Mouse (Mus musculus) hindbrain, embryonic 12.5 days (tissue): ENCODE measurements around the gene Jtb. TPM values are rescaled to one million over a fixed set of nuclear protein-coding genes. Genes with fewer than 3 reads are reported as not detected.

Experiments
- ATAC-seq: fragments of 200-750 bp; cut with Nextera tagmentation; 2 replicates; pipeline ENCODE4 v1.8.0; 2017; ENCODE audit warnings: moderate TSS enrichment; ENCODE audit not compliant: low FRiP score
- H3K27ac ChIP-seq: fragments of 300-500 bp; sonication (generic); 2 replicates; pipeline ENCODE4 v1.5.1; 2016; ENCODE audit warnings: mild to moderate bottlenecking
- H3K27me3 ChIP-seq: fragments of 300-500 bp; sonication (generic); 2 replicates; pipeline ENCODE4 v1.6.1; 2016; ENCODE audit warnings: mild to moderate bottlenecking
- H3K36me3 ChIP-seq: fragments of 300-500 bp; sonication (generic); 2 replicates; pipeline ENCODE4 v1.6.1; 2016; ENCODE audit warnings: mild to moderate bottlenecking
- H3K4me1 ChIP-seq: fragments of 300-500 bp; sonication (generic); 2 replicates; pipeline ENCODE4 v1.6.1; 2016
- H3K4me2 ChIP-seq: fragments of 300-500 bp; sonication (generic); replicated peaks from 2 replicates; pipeline ENCODE4 v1.6.1; 2016; ENCODE audit warnings: mild to moderate bottlenecking
- H3K4me3 ChIP-seq: fragments of 300-500 bp; sonication (generic); 2 replicates; pipeline ENCODE4 v1.5.1; 2016; ENCODE audit warnings: mild to moderate bottlenecking
- H3K9ac ChIP-seq: fragments of 300-500 bp; sonication (generic); 2 replicates; pipeline ENCODE4 v1.6.1; 2016; ENCODE audit warnings: mild to moderate bottlenecking, moderate library complexity
- H3K9me3 ChIP-seq: fragments of 300-500 bp; sonication (generic); replicated peaks from 2 replicates; pipeline ENCODE4 v1.6.1; 2016; ENCODE audit warnings: mild to moderate bottlenecking
- WGBS: fragments of 180-500 bp; shearing (Covaris S2); methylation state at CpG from one replicate; pipeline ENCODE4 v1.1.7; 2016; 5-methylcytosine and 5-hydroxymethylcytosine counted together
- polyA plus RNA-seq: library from polyadenylated mRNA; unstranded; fragments of >200 nt; fragmentation: Nextera tagmentation; extraction: Ambion mirVana; gene quantifications from 2 replicates; pipeline ENCODE4 v1.2.1, GENCODE M21; 2016

Jtb gene
- polyA plus RNA-seq, 1 experiment from 2014 or later = 94.8 TPM

- peaks cover 15% of the 10 kb centered on the region for H3K4me1 ChIP-seq
- H3K9me3 ChIP-seq = no peaks in the 10 kb centered on the region
Measured at GRCm38 (mm10) chr3:90254419-90255193, 23.2 kb downstream of the Jtb start.

GRCm38 (mm10) chr3:90255194-90255565, 23.8 kb downstream of the Jtb start:
- 25% methylated on average over 2 of the region's 2 CpGs for WGBS
- Histone ChIP-seq H3K36me3 (peaks cover 44% of the 10 kb centered on the region), H3K4me2 (peak overlapping the region; percentile 80), H3K27me3 (no peaks in the 10 kb centered on the region), H3K9ac (peak overlapping the region; percentile 90), H3K4me3 (peak overlapping the region; percentile 84), H3K9me3 (no peaks in the 10 kb centered on the region), H3K27ac (no peak overlapping the region; the same call in 1 of the 2 replicates), H3K4me1 (peaks cover 15% of the 10 kb centered on the region)
- no peak for ATAC-seq

More at GRCm38 (mm10) chr3:90254419-90255193, 23.2 kb downstream of the Jtb start:
- WGBS = under 1% methylated on average over 41 of the region's 41 CpGs
- Histone ChIP-seq H3K27me3 (no peaks in the 10 kb centered on the region), H3K4me2 (peak overlapping the region; percentile 80), H3K36me3 (peaks cover 38% of the 10 kb centered on the region), H3K9ac (peak overlapping the region; percentile 90), H3K27ac (peak overlapping the region; percentile 90), H3K4me3 (peak overlapping the region; percentile 84)
- peak; percentile 70 for ATAC-seq

- whole genome bisulfite sequencing = 95% methylated on average over 14 of the region's 14 CpGs
- Histone ChIP-seq H3K4me2 (peak overlapping the region; percentile 80), H3K27me3 (no peaks in the 10 kb centered on the region), H3K36me3 (peaks cover 47% of the 10 kb centered on the region), H3K27ac (no peak overlapping the region), H3K4me3 (no peak overlapping the region), H3K9ac (no peak overlapping the region; the same call in 1 of the 2 replicates), H3K4me1 (peaks cover 15% of the 10 kb centered on the region), H3K9me3 (no peaks in the 10 kb centered on the region)
- no peak for ATAC-seq
Measured at GRCm38 (mm10) chr3:90255784-90256353, 24.5 kb downstream of the Jtb start.

- Histone ChIP-seq H3K36me3 (peaks cover 48% of the 10 kb centered on the region), H3K27ac (no peak overlapping the region), H3K9ac (no peak overlapping the region), H3K9me3 (no peaks in the 10 kb centered on the region), H3K4me3 (no peak overlapping the region), H3K4me1 (peaks cover 15% of the 10 kb centered on the region), H3K27me3 (no peaks in the 10 kb centered on the region), H3K4me2 (no peak overlapping the region)
- WGBS = 91% methylated on average over 19 of the region's 19 CpGs
- no peak for ATAC-seq
Measured at GRCm38 (mm10) chr3:90256731-90257530, 25.5 kb downstream of the Jtb start.

- WGBS = 90% methylated on average over 4 of the region's 4 CpGs
- ATAC-seq = no peak
- H3K36me3 ChIP-seq = peaks cover 64% of the 10 kb centered on the region
Measured at GRCm38 (mm10) chr3:90258521-90258920, 27.1 kb downstream of the Jtb start.

GRCm38 (mm10) chr3:90263121-90263771, 31.8 kb downstream of the Jtb start:
- Histone ChIP-seq H3K27ac (no peak overlapping the region), H3K4me2 (no peak overlapping the region), H3K4me3 (no peak overlapping the region), H3K9me3 (no peaks in the 10 kb centered on the region), H3K4me1 (peaks cover 14% of the 10 kb centered on the region), H3K27me3 (no peaks in the 10 kb centered on the region), H3K9ac (no peak overlapping the region), H3K36me3 (peaks cover 59% of the 10 kb centered on the region)
- ATAC-seq = no peak
- WGBS = 94% methylated on average over 5 of the region's 5 CpGs

More at GRCm38 (mm10) chr3:90258521-90258920, 27.1 kb downstream of the Jtb start:
- Histone ChIP-seq H3K4me3 (no peak overlapping the region), H3K4me1 (peaks cover 15% of the 10 kb centered on the region), H3K9me3 (no peaks in the 10 kb centered on the region), H3K27me3 (no peaks in the 10 kb centered on the region), H3K9ac (no peak overlapping the region), H3K4me2 (no peak overlapping the region), H3K27ac (no peak overlapping the region)

- peaks cover 46% of the 10 kb centered on the region for H3K36me3 ChIP-seq
Measured at GRCm38 (mm10) chr3:90264687-90265033, 33.3 kb downstream of the Jtb start.

GRCm38 (mm10) chr3:90265034-90265931, 33.9 kb downstream of the Jtb start, which contains the start of gene Dennd4b:
Gene Dennd4b, plus strand, starts transcription at chr3:90265185.
- Histone ChIP-seq H3K9me3 (no peaks in the 10 kb centered on the region), H3K4me1 (peaks cover 14% of the 10 kb centered on the region), H3K27ac (peak within 1 kb of the TSS; percentile 96), H3K36me3 (peaks cover 40% of the 10 kb centered on the region), H3K27me3 (no peaks in the 10 kb centered on the region), H3K9ac (peak within 1 kb of the TSS; percentile 93), H3K4me3 (peak within 1 kb of the TSS; percentile 89), H3K4me2 (peak within 1 kb of the TSS; percentile 94)
- ATAC-seq = peak; percentile 85
- WGBS = under 1% methylated on average over 78 of the region's 87 CpGs

More at GRCm38 (mm10) chr3:90264687-90265033, 33.3 kb downstream of the Jtb start:
- no peak for ATAC-seq
- Histone ChIP-seq H3K9ac (no peak overlapping the region), H3K27me3 (no peaks in the 10 kb centered on the region), H3K9me3 (no peaks in the 10 kb centered on the region), H3K4me3 (peak overlapping the region; percentile 89), H3K4me1 (peaks cover 14% of the 10 kb centered on the region), H3K4me2 (peak overlapping the region; percentile 94), H3K27ac (peak overlapping the region; percentile 96)
- WGBS = 37% methylated on average over 10 of the region's 10 CpGs

GRCm38 (mm10) chr3:90265932-90266741, 34.7 kb downstream of the Jtb start:
- Histone ChIP-seq H3K27ac (peak overlapping the region; percentile 96), H3K9me3 (no peaks in the 10 kb centered on the region), H3K9ac (peak overlapping the region; percentile 93), H3K4me2 (peak overlapping the region; percentile 94), H3K4me1 (peaks cover 14% of the 10 kb centered on the region), H3K4me3 (peak overlapping the region; percentile 89), H3K36me3 (peaks cover 31% of the 10 kb centered on the region), H3K27me3 (no peaks in the 10 kb centered on the region)
- WGBS = 28% methylated on average over 16 of the region's 16 CpGs
- peak; percentile 46 for ATAC-seq

GRCm38 (mm10) chr3:90266901-90267775, 35.7 kb downstream of the Jtb start:
- Histone ChIP-seq H3K36me3 (peaks cover 23% of the 10 kb centered on the region), H3K27me3 (no peaks in the 10 kb centered on the region), H3K27ac (no peak overlapping the region), H3K4me3 (no peak overlapping the region), H3K4me1 (peaks cover 14% of the 10 kb centered on the region), H3K9me3 (no peaks in the 10 kb centered on the region), H3K9ac (no peak overlapping the region), H3K4me2 (no peak overlapping the region; the same call in 1 of the 2 replicates)
- no peak for ATAC-seq
- WGBS = 92% methylated on average over 20 of the region's 20 CpGs
